Mouse (Mus musculus): ENCODE results near the gene Lrrc45. TPM values are rescaled to one million over a fixed set of nuclear protein-coding genes. Genes with fewer than 3 reads are reported as not detected.
A peak's percentile ranks its signal among the peaks of the same experiment; 100 is the strongest.

The Lrrc45 gene
- total and polyA plus RNA-seq, 2 experiments from 2014 or later = 41.7 to 49.1 TPM

- H3K36me3 ChIP-seq (ENCODE audit: insufficient read depth, low read length) = peaks cover 8% of the 10 kb centered on the region; the same call in 1 of the 2 replicates
- H3K4me1 ChIP-seq (ENCODE audit: insufficient read depth, low read length) = peaks cover 16% of the 10 kb centered on the region
- no peak overlapping the region for H3K9ac ChIP-seq (replicated peaks; ENCODE audit: low read length)
- H3K4me2 ChIP-seq (ENCODE audit: low read depth, low read length) = no peak overlapping the region
- no peaks in the 10 kb centered on the region for H3K9me3 ChIP-seq (ENCODE audit: low read length)
- H3K4me3 ChIP-seq (ENCODE audit: low read length) = no peak overlapping the region
- no peak overlapping the region for H3K27ac ChIP-seq
- TF ChIP-seq CTCF (IDR thresholded peaks at IDR 0.05; ENCODE audit: low read depth) = no peak
- DNase-seq (ENCODE audit: low spot score) = no peak
- 70% methylated on average over 5 of the region's 5 CpGs for WGBS
- no peak for ATAC-seq
- no peaks in the 10 kb centered on the region for H3K27me3 ChIP-seq (ENCODE audit: insufficient read depth, low read length)
Measured at GRCm38 (mm10) chr11:120710672-120711071, 3.1 kb upstream of the Lrrc45 start.

- H3K9ac ChIP-seq (replicated peaks; ENCODE audit: low read length) = peak overlapping the region; percentile 51; the same call in 1 of the 2 replicates
- peak overlapping the region; percentile 83 for H3K4me2 ChIP-seq (ENCODE audit: low read depth, low read length)
- TF ChIP-seq CTCF (IDR thresholded peaks at IDR 0.05; ENCODE audit: low read depth) = no peak
- H3K36me3 ChIP-seq (ENCODE audit: insufficient read depth, low read length) = peaks cover 8% of the 10 kb centered on the region
- ATAC-seq = no peak
- H3K4me3 ChIP-seq (ENCODE audit: low read length) = no peak overlapping the region
- H3K27ac ChIP-seq = no peak overlapping the region
- DNase-seq (ENCODE audit: low spot score) = no peak
- H3K27me3 ChIP-seq (ENCODE audit: insufficient read depth, low read length) = no peaks in the 10 kb centered on the region
- peaks cover 16% of the 10 kb centered on the region for H3K4me1 ChIP-seq (ENCODE audit: insufficient read depth, low read length)
- H3K9me3 ChIP-seq (ENCODE audit: low read length) = no peaks in the 10 kb centered on the region
- 66% methylated on average over 8 of the region's 8 CpGs for WGBS
Measured at GRCm38 (mm10) chr11:120711980-120712604, 1.6 kb upstream of the Lrrc45 start.

DNA sequence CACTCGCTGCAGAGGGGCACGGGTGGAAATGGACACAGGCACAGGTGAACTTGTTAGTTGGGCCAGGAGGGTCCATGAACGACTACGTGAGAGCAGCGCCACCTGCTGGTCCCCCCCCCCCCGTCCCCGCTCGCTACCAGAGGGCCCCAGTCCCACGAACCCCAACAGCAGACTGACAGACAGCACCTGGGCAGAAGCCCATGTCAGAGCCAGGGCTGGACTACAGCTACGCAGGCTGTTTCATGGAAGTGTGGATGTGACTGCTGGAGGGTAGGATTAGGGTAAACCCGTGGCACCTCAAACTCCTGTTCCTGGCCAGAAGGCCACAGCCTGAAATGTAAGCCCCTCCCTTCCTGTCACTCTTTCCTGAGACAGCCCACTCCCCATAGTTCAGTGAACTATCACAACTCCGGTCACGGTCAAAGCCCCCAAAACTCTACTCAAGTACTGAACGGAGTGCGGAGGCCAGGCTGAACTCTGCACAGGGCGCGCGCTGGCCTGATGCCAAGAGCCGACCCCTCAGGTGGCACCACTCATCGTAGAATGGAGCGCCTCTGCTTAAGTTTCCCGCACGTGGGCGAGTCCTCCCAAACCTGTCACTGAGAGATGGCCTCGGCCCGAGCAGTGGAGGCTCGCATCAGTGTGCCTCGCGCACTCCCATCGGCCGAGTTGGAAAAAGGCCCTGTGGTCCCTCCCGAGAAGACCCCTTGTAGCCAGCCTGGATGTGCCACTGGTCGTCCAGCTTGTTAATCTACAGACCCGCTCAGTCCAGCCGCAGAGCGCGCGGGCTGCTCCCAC, 755 bp upstream of the Lrrc45 start:
- under 1% methylated on average over 38 of the region's 38 CpGs for WGBS
- Histone ChIP-seq H3K9ac (replicated peaks; ENCODE audit: low read length) (peak overlapping the region; percentile 51), H3K4me1 (ENCODE audit: insufficient read depth, low read length) (peaks cover 16% of the 10 kb centered on the region), H3K4me3 (ENCODE audit: low read length) (peak overlapping the region; percentile 51), H3K27me3 (ENCODE audit: insufficient read depth, low read length) (no peaks in the 10 kb centered on the region), H3K9me3 (ENCODE audit: low read length) (no peaks in the 10 kb centered on the region), H3K4me2 (ENCODE audit: low read depth, low read length) (peak overlapping the region; percentile 83), H3K36me3 (ENCODE audit: insufficient read depth, low read length) (peaks cover 8% of the 10 kb centered on the region), H3K27ac (peak overlapping the region; percentile 75)
- DNase-seq (ENCODE audit: low spot score) = peak; percentile 49
- TF ChIP-seq CTCF (IDR thresholded peaks at IDR 0.05; ENCODE audit: low read depth) = peak; percentile 77
- peak; percentile 65 for ATAC-seq

- H3K4me1 ChIP-seq (ENCODE audit: insufficient read depth, low read length) = peaks cover 16% of the 10 kb centered on the region
- H3K9me3 ChIP-seq (ENCODE audit: low read length) = no peaks in the 10 kb centered on the region
- no peak for DNase-seq (ENCODE audit: low spot score)
- WGBS = 59% methylated on average over 10 of the region's 10 CpGs
- H3K36me3 ChIP-seq (ENCODE audit: insufficient read depth, low read length) = peaks cover 14% of the 10 kb centered on the region
- TF ChIP-seq CTCF (IDR thresholded peaks at IDR 0.05; ENCODE audit: low read depth) = no peak
- H3K9ac ChIP-seq (replicated peaks; ENCODE audit: low read length) = peak overlapping the region; percentile 61
- peak overlapping the region; percentile 83 for H3K4me2 ChIP-seq (ENCODE audit: low read depth, low read length)
- no peaks in the 10 kb centered on the region for H3K27me3 ChIP-seq (ENCODE audit: insufficient read depth, low read length)
- no peak for ATAC-seq
- peak overlapping the region; percentile 46; the same call in 1 of the 2 replicates for H3K27ac ChIP-seq
- peak overlapping the region; percentile 51 for H3K4me3 ChIP-seq (ENCODE audit: low read length)
Measured at GRCm38 (mm10) chr11:120714546-120714945, 821 bp downstream of the Lrrc45 start.

DNA sequence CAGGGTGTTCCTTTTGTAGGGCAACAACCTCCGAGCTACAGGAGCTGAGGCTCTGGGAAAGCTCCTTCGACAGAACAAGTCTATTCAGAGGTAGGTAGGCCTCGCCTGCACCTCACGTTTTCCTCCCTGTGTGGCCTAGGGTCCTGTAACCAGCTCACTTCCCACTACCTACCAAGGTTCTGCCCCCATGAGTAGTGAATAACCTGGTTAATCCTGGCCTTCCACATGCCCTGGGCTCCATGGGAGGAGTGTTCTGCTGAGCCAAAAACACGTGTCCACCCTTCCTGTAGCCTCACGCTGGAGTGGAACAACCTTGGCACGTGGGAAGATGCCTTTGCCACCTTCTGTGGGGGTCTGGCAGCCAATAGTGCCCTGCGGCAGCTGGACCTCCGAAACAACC, 1.4 kb downstream of the Lrrc45 start:
- DNase-seq (ENCODE audit: low spot score) (no peak), ATAC-seq (no peak)

DNA sequence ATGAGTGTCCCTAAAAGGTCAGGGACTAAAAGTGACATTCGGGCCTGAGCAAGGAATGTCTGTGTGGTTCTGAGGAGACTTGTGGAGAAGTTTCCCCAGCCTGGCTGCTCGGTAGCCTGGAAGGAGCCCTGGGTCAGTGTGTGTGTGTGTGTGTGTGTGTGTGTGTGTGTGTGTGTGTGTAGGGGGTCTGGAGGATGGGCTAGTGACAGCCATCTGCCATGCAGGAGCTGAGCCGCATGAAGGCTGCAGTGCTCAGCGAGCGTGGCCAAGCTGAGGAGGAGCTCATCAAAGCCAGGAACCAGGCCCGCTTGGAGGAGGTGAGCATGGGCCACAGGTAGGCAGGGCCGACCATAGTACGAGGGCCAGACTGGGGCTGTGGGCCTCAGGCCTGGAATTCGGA, 5.5 kb downstream of the Lrrc45 start:
- Histone ChIP-seq H3K4me2 (ENCODE audit: low read depth, low read length) (no peak overlapping the region), H3K36me3 (ENCODE audit: insufficient read depth, low read length) (peaks cover 5% of the 10 kb centered on the region; the same call in 1 of the 2 replicates), H3K4me1 (ENCODE audit: insufficient read depth, low read length) (peaks cover 6% of the 10 kb centered on the region), H3K9me3 (ENCODE audit: low read length) (no peaks in the 10 kb centered on the region), H3K9ac (replicated peaks; ENCODE audit: low read length) (no peak overlapping the region), H3K27me3 (ENCODE audit: insufficient read depth, low read length) (no peaks in the 10 kb centered on the region), H3K4me3 (ENCODE audit: low read length) (no peak overlapping the region), H3K27ac (no peak overlapping the region)
- DNase-seq (ENCODE audit: low spot score) (no peak), ATAC-seq (no peak)
- TF ChIP-seq CTCF (IDR thresholded peaks at IDR 0.05; ENCODE audit: low read depth) = no peak
- WGBS = 88% methylated on average over 9 of the region's 9 CpGs

More for the DNA sequence above, 1.4 kb downstream of the Lrrc45 start:
- H3K4me3 ChIP-seq (ENCODE audit: low read length) = no peak overlapping the region
- H3K4me2 ChIP-seq (ENCODE audit: low read depth, low read length) = no peak overlapping the region
- TF ChIP-seq CTCF (IDR thresholded peaks at IDR 0.05; ENCODE audit: low read depth) = no peak
- H3K9ac ChIP-seq (replicated peaks; ENCODE audit: low read length) = no peak overlapping the region
- H3K4me1 ChIP-seq (ENCODE audit: insufficient read depth, low read length) = peaks cover 16% of the 10 kb centered on the region
- WGBS = 90% methylated on average over 9 of the region's 9 CpGs
- H3K27me3 ChIP-seq (ENCODE audit: insufficient read depth, low read length) = no peaks in the 10 kb centered on the region
- no peaks in the 10 kb centered on the region for H3K9me3 ChIP-seq (ENCODE audit: low read length)
- no peak overlapping the region for H3K27ac ChIP-seq
- peaks cover 14% of the 10 kb centered on the region for H3K36me3 ChIP-seq (ENCODE audit: insufficient read depth, low read length)

Data from hindbrain, postnatal 0 days (tissue).